Mouse (Mus musculus) megakaryocyte progenitor cell, adult 5-6 weeks (primary cell): Measurements from ENCODE around the gene 4933402J07Rik. TPM values are rescaled to one million over a fixed set of nuclear protein-coding genes. Genes with fewer than 3 reads are reported as not detected.
A peak's percentile ranks its signal among the peaks of the same experiment; 100 is the strongest.

ENCODE experiments used
- ATAC-seq: replicated peaks from 2 replicates; pipeline ENCODE4 v1.8.0; 2016; ENCODE audit warnings: mild to moderate bottlenecking, moderate TSS enrichment, inconsistent platforms; ENCODE audit not compliant: poor library complexity
- total RNA-seq, 2 experiments: library from RNA; stranded (forward) in 1 of 2; stranded (reverse) in 1 of 2; fragments of 157-497, 149-512 nt in 1 of 2; fragments of 200-1000 nt in 1 of 2; gene quantifications; 2 replicates each; pipeline versions ENCODE4 v1.2.3 to v1.2.4; 2015 to 2017

The 4933402J07Rik gene
- total RNA-seq (2015) (not detected in 2 replicates), total RNA-seq (2017) (not detected in 2 replicates)

DNA sequence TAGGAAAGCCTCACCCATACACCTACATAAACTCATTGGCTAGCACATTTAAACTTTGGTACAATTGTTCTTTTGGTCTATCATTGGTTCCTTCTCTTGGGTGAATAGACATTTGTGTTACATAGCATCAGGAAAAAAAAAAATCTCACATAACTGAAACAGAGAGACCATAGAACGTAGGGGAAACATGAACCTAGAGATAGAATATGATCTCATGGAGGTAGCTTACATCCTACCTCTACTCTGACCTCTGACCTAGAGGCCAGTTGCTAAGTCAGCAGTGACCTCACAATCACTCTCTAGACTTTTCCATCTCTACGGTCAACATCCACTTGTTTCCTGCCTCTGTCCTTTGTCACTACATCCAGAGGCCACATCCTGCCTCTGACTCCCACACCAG lies at the start of gene 4933402J07Rik:
TSS of gene 4933402J07Rik (plus strand) at position 301 of the 400 bp plus-strand sequence.
- ATAC-seq, result no peak

DNA sequence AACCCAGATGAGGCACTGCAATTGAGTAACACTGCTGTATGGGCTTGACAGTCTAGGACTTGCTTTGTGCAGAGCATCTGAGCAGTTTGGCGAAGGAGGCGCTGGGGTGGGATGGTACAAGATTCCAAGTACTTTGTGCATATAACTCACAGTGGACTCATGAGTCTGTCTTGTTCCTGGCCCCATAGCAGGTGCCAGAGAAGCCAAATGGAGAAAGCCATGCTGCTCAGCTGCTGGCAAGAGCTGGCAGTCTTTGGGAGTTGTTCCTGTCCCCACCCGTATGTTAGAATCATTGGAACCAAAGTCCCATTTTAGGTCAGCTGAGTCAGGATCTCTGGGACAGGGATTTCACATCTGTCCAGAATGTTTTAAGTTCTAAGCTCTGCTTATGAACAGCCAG lies 46.5 kb upstream of the 4933402J07Rik start:
- no peak for ATAC-seq

DNA sequence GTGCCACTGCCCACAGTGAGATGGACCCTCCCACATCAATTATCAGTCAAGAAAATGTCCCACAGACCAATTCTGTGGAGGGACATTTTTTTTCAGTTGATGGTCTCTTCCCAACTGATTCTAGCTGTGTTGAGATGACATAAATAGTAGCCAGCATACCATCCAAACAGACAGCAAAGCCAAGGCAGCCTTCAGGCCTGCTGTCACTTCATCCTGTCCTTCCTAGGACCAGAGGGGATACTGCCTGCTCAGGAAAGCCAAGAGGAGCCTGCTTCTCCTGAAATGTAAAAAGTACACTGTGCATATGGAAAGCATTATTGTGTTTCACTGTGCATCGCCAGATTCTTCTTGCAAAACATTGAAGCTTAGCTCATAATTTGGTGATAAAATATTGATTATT lies 38.6 kb upstream of the 4933402J07Rik start:
- ATAC-seq, result no peak

DNA sequence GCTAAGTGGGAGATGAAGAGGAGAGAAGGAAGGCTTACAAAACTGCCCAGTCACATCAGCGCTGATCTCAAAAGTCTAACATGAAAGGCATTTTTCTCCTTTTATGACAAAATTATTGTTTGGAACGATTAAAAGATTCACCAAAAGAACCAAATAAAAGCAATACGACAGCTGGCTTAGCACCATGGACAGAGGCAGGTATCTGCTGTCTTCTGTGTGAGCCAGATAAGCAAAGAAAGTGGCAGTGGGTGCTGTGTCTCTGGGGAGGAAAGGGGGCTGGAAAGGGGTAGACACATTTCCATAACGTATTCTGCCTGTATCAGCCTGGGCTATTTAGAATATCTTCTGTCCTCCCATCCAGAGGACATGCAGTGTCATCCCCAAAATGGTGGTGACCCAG lies 32.5 kb upstream of the 4933402J07Rik start:
- no peak for ATAC-seq

DNA sequence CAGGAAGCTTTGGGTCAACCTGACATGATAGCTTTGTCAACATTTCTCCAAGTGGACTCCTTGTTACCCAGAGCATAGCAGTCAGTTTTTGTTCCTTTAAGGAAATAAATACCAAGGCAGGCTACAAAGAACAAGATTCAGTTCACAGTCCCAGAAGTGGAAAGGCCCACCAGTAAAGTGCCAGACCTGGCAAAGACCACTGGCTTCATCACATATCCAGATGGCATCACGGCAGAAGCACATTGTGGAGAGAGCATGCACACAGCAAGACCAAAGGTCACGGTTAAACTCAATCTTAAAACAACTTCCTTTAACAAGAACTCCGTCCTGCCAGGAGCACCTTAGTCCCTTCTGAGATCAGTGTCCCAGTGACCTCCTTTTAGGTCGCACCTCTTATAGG lies 30.2 kb upstream of the 4933402J07Rik start:
- ATAC-seq, result no peak

DNA sequence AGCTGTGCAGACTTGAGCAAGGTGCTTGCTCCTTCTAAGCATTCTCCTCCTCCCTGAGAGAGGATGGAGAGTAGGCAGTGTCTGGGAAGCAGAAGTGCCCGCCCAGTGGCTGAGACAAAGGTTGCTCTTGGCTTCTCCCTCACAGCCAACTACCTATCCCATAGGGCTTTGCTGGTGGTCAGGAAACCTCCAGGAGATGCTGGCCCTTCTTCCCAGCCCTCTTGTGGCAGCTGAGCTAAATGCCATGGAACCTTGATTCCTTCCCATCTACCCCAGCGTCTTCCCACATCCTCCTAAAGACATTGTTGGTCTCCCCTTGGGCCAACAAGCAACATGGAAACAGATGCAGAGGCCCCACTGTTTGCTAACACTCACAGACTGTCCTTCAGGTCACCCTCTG lies 28.8 kb upstream of the 4933402J07Rik start:
- no peak for ATAC-seq

DNA sequence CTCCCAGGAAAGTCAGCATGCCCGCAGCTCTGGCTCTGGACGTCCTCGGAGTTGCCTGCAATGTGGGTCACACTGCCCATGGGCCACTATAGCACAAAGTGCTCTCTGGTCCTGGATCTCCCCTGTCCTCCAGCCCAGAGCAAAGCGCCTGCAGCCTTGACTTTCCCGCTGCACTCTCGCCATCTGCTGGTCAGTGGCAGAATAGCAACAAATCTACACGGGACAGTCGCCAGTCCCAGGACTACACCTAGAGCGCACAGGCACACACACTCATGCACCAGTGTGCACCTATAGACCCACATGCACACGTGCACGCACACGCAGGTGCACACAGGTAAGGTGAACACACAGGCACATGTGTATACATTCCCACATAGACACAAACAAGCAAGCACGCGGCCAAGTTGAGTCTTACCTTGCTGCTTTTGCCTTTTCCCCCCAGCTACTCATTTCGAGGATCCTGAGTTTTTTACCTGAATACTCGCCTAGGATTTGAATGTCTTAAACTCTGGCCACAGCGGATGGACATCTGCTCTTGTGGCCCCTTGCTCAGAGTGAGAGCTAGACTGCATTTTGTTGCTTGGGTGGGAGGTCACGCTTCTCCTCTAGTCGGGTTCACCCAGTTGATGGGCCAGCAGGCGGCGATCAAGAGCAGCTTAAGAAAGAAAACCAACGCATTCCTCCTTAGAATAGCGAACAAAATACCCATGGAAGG lies 26.9 kb upstream of the 4933402J07Rik start:
- peak; percentile 96 for ATAC-seq

DNA sequence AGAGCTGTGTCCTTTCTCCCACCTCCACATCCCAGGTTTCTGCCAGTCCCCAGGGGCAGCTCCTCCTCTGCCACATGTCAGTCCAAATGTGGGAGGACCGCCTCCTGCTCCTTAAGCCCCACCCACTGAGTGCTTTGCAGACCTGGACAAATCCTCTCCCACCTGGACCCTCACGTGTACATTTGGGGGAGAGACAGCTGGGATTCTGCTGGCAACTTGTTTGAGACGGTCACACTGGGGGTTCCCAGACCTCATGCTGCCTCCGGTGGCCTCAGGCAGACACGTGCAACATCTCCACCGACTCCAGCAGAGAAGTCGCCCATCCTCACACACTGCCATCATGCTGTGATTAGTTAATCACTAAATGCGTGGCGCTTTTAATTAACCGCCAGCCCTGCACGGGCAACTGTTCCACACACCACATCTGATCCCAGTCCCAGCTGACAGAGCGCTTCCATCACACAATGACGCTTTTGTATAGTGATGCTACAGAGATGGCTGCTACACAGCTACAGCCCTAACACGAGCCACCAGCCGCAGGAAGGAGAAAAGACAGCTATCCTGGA lies 23.7 kb upstream of the 4933402J07Rik start:
- ATAC-seq, result no peak

DNA sequence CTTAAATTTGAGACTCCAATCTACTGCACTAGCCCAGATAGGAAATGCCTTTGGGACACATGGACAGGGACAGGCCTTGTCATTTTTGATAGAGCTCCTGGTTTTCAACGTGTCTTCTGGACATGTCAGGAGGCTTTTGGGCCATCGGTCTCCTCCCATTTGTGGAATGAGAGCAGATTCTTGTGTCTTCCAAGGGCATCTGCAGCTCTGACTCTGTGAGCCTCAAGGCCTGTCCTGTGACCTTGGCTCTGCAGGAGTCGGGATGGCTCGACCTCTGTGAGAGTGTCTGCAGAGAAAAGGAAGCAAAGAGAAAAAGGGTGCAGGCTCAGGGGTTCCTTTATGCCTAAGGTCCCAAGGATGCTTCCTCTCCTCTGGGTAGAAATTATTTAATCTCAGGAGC lies 13.8 kb upstream of the 4933402J07Rik start:
- no peak for ATAC-seq

DNA sequence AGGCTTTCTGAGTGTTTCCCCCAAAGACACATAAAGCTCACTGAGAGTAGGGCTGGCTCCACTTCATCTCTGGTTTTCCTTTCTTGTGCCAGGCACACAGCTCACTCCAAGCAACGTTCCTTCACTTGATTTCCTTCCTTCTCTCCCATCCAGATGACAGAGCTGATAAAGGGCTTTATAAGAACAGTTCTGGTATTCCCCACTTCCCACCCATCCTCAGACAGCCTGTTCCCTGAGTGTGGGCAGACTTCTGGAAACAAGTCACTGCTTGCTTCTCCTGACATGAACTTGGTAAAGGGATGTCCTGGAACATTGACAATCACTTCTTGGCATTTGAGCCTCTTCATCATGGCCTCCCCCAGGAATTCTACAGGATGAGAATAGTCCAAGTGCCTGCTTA lies 10.9 kb upstream of the 4933402J07Rik start:
- ATAC-seq, result no peak

DNA sequence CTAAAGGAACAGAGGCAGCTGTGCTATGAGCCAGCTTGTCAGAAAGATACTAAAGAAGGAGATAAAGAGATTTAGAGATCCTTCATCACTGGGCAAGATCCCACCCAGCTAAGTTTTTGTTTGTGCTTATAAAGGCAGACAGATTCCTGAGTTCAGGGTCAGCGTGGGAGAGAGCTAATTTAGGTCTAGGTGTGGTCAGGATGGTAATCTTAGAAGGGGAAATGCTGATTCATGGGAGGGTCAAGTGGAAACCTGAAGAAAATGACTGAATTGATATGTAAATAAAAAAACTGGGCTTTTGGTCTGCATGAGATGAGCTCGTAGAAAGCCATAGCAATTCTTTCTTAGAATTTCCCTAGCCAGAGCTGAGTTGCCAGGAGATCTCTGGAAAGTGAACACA lies 2.9 kb upstream of the 4933402J07Rik start:
- ATAC-seq, result no peak

DNA sequence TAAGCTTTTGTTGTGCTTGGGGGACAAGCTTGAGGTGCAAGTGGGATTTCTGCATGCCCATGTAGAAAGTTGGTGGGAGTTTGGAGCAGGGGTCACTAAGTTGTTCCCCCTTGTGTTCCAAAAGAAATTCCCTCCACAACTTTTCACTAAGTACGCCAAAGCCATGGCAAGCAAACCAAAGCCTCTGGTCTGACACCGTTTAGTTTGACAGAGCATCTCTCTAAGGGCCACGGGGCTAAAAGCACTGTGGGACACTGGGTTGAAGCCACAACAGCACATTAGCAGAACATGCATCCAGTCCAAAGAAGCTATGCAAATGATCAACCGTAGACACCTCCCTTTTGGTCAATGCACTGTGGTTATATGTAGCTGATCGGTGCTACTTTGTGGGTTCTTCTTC lies 5.5 kb downstream of the 4933402J07Rik start:
- no peak for ATAC-seq

DNA sequence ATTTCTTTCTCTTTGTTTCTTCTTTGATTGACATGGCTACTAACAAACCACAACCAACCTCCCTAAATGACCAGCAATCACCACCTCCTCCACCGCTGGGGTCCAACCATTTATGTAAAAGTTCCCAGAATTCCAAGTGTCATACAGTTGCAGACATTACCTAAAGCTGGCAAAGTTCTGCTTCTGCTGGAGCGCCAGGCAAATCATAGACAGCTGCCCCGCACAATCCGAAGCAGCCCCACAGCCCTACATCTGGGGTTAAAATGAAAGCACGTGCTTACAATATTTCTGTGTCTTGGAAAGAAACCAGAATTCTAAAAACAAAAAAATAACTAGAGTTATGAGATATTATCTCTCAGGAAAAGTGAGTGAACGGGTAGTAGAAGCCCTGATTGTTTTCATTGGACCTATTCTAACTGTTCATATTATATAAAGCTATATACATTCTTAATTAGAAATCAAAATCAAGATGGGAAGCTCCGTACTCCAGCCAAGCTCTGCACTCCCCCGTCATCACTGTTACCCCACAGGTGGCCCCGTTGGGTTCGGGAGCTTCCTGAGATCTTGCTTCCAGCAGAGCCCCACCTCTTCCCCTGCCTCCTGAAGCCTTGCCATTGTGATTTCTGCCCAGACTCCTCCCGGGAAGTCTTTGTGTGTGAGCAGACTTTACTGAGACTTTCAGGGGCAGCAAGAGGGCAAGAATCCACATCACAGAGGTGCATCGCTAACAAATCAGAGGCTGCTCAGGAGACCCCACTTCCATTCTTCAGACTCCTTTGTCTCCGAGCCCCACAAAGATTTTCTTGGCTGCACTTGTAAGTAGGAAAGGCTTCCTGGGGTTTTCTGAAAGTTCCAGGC lies 6.3 kb downstream of the 4933402J07Rik start:
- ATAC-seq, result no peak

DNA sequence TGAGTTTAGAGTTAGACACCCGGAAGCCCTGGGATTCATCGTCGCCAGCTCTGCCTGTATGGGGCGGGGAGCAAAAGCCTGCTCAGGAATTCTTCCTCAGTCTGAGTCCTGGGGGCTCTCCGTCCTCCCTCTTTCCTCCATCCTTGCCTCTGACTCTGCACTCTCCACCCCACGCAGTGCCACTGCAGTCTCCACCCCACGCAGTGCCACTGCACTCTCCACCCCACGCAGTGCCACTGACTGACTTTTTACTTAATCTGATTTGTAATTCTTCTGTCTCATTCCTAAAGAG lies 6.9 kb downstream of the 4933402J07Rik start:
- ATAC-seq, result no peak

DNA sequence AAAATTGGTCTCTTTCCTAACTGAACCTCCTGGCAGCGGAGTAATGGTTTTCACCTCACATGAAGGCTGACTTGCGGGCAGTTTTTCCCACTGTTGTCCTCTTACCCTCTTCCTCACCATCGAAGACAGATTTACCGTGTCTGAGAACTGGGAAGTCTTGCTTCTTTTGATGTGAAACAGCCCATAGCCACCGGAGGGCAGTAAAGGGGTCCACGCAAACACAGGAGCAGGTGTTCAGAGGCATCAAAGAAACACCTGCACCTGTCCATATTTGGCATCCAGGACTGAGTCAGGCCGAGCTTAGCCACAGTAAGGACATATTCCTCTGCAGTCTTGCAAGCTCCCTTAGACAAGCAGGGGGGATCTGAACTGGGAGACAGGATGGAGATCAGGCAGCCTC lies 7.2 kb downstream of the 4933402J07Rik start:
- ATAC-seq, result no peak

DNA sequence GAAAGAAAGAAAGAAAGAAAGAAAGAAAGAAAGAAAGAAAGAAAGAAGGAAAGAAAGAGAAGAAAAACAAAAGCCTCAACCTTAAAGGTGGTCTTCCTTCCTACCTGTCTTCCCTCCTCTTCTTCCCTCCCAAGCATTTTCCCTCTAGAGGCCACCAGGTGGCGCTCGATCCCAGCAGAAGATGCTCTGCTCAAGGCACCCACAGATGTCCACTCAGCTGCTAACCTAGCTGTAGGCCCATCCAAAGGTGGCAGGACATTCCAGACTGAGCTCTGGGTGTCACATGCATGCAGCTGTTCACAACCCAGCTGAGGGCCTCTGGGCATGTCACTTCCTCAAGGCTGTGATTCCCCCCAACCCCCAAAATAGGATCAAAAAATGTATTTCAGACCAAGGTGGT lies 30.6 kb downstream of the 4933402J07Rik start:
- peak; percentile 85 for ATAC-seq

DNA sequence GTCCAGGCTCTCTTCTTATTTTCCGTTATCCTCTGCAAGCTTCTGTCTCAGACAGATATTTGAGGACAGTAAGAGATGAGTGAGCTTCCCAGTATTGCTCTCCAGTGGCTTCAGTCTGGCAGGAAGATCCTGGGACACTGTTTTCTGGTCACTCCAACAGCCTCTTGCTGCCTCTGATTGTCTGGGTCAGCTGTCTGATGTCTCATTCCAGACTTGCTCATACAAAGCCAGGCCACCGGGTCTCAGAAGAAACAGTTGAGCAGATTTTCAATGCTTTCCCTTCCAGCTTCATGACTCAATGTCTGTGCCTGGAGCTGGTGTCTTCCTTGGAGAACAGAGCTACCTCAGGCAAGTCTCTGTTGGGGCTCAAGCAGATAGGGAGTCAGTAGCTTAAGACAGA lies 39.1 kb downstream of the 4933402J07Rik start:
- no peak for ATAC-seq

DNA sequence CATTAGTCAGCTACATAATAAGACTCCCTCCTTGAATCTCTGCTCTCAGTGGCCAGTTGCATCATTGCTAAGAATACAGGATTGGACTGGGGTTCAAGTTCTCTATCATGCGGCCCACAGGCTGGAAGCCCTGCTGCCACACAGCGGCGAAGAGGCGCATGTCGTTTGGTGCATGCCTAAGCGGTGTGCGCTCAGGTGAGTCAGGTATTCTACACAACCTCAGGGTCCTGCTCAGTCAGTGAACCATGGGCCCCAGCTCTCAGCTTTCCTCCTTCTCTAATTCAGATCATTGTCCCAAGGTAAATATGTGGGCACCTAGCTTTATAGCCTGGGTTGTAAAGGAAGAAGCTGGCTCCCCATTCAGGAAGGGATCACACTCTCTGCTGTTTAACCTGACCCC lies 45.5 kb downstream of the 4933402J07Rik start:
- ATAC-seq, result no peak

DNA sequence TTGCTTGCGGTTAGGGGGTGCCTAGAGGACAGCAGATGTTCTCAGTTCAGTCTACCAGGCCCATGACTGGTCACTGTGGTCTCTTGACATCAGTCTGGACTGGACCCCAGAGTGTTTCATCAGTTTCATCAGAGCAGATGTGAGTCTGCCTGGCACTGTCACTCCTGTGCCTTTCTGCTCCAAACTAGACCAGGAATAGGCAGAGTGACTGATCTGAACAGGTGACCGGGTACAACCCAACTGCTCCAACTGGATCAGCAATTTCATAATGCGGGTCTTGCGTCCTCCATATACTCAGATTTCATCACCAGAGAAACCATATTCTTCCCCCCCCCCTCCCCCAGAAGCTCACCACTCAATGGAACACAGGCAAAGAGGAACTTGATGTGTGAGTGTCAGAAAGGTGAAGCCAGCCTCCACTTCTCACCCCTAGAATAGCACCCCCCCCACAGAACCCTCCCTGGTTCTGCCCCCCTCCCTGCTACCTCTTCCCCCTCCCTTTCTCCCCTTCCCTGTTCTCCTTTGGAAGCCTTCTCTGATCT lies 46.1 kb downstream of the 4933402J07Rik start:
- ATAC-seq, result peak; percentile 71

DNA sequence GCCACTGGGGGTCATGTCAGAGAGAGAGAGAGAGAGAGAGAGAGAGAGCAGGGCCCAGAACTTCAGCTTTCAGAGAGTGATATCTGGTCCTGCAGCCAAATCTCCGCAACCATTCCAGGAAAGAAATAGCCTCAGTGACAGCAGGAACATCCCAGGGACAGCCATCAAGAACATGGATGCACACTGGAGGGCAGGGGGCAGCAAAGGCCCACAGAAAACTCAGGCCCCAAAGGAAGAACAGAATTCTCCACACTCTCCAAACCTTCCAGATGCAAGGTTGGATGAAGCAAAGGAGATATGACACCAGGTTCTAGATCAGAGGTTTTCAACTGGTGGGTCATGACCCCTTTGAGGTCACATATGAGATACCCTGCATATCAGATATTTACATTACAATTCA lies 50.0 kb downstream of the 4933402J07Rik start:
- no peak for ATAC-seq

DNA sequence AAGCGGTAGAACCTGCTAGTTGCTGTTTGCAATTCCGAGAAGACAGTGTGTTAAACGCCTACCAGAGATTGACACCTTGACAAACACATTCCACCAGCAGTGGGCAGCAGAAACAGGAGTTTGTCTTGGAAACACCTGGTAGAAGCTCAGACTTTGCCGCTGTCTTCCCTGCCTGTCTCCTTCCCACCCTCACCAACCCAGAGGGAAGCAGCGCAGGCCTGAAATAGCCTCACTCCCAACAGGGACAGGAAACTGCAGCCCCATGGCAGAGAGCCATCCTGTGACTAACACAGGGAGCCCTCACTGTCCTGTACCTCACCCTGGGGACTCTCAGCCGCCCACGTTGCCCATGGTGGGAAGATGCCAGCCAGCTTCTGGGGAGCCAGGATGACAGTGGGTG lies 55.5 kb downstream of the 4933402J07Rik start:
- ATAC-seq, result no peak

DNA sequence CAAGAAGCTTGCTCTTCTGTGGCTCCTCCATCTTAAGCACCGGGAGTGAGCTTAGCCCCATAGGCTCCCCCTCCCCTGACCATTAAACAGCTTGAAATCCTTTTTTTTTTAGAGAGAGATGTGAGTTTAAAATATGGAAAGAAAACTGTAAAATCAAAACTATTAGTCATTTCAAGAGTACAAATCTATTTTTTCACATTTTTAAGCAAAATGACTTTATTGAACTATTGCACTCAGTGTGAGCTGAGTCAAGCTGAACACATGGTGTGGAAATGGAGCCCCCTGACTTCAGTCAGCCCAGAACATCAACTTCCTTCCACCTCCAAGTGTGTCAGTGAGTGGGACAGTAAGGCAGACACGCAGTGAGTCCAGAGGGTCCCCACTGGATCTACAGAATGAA lies 55.9 kb downstream of the 4933402J07Rik start:
- ATAC-seq, result no peak
